Comparison of ENCODE assay signal across 8 mouse cellular contexts in genomic region chr1:77226991-77227515, GRCm38 (mm10).
DNase-seq lines count a peak whose midpoint lies in the region; ATAC-seq lines count a peak whose summit lies in the region.

No protein-coding gene starts in this region.

- H3K27ac ChIP-seq in heart, embryonic 10.5 days = peak overlapping the region; percentile 60
- no peak overlapping the region for H3K27ac ChIP-seq in midbrain, embryonic 12.5 days (replicated peaks)

- H3K9me3 ChIP-seq in heart, embryonic 10.5 days = no peaks in the 10 kb centered on the region
- H3K9me3 ChIP-seq in midbrain, embryonic 12.5 days = no peaks in the 10 kb centered on the region

- H3K4me1 ChIP-seq in heart, embryonic 10.5 days = peaks cover 20% of the 10 kb centered on the region
- peaks cover 10% of the 10 kb centered on the region for H3K4me1 ChIP-seq in midbrain, embryonic 12.5 days

- no peaks in the 10 kb centered on the region for H3K27me3 ChIP-seq in heart, embryonic 10.5 days (ENCODE audit: insufficient read depth, poor library complexity, severe bottlenecking)
- peaks cover 3% of the 10 kb centered on the region; the same call in 1 of the 2 replicates for H3K27me3 ChIP-seq in midbrain, embryonic 12.5 days

- intact Hi-C loops in heart, postnatal 36 days (cut with DNase I) = no loop called here

- DNase-seq in heart, embryonic 10.5 days (ENCODE audit: low spot score) = no peak
- DNase-seq in heart, postnatal 36 days = no peak
- peak; percentile 24 for DNase-seq in embryo, embryonic 11.5 days (ENCODE audit: low read depth, low spot score)
- peak; percentile 29 for DNase-seq in kidney, postnatal 10 days
- no peak for DNase-seq in urinary bladder, postnatal 14 days (ENCODE audit: low spot score)
- DNase-seq in cerebellum, adult 11 months = no peak
- DNase-seq in layer of hippocampus, adult 11-12 months (ENCODE audit: low spot score) = no peak

- H3K4me2 ChIP-seq in midbrain, embryonic 12.5 days (replicated peaks) = peak overlapping the region; percentile 17

- no peak overlapping the region for H3K9ac ChIP-seq in midbrain, embryonic 12.5 days (replicated peaks)

- ATAC-seq in midbrain, embryonic 12.5 days (ENCODE audit: low FRiP score, low read depth) = no peak

- 5% methylated on average over 12 of the region's 12 CpGs for WGBS in heart, embryonic 10.5 days
- WGBS in midbrain, embryonic 12.5 days = 8% methylated on average over 12 of the region's 12 CpGs

- H3K4me3 ChIP-seq in heart, embryonic 10.5 days = 0 out of 2 replicates have a peak overlapping the region, but pooled peaks have one; percentile 19
- H3K4me3 ChIP-seq in midbrain, embryonic 12.5 days = no peak overlapping the region

- H3K36me3 ChIP-seq in heart, embryonic 10.5 days = no peaks in the 10 kb centered on the region
- H3K36me3 ChIP-seq in midbrain, embryonic 12.5 days = no peaks in the 10 kb centered on the region

Comparison
In these comparisons a context has a peak if more than half of its experiments do, and no peak if none do; other contexts are left out.
1. DNase-seq: peak in embryo, embryonic 11.5 days (single experiment) and kidney, postnatal 10 days (single experiment); none in heart, embryonic 10.5 days (single experiment), heart, postnatal 36 days (0 of 2), urinary bladder, postnatal 14 days (single experiment), cerebellum, adult 11 months (single experiment) and layer of hippocampus, adult 11-12 months (single experiment).